Mouse (Mus musculus) cerebellum, postnatal 14 days (tissue): ENCODE data around the gene Esp16.
"Not testable (repeated sequence)": the region's sequence is repeated elsewhere in the genome, so short reads cannot be mapped to it uniquely, and the experiment has no call there.

ENCODE experiments used
- DNase-seq, 2 experiments: peaks; one replicate each; pipeline ENCODE4 v3.0.0; 2021; ENCODE audit warnings: mixed read lengths in 2 of 2

Esp16 gene

GRCm38 (mm10) chr17:39535842-39536241 lies at the start of gene Esp16:
Esp16 (plus strand) TSS chr17:39536142.
- not testable (repeated sequence) for DNase-seq

GRCm38 (mm10) chr17:39498043-39498442 lies 37.9 kb upstream of the Esp16 start:
- not testable (repeated sequence) for DNase-seq
